Mouse (Mus musculus) myocyte (in vitro differentiated cells): ENCODE measurements around the gene Nudt14.

Experiments used
- MAX ChIP-seq: IDR thresholded peaks from one replicate; pipeline ENCODE4 v1.6.1; 2011; ENCODE audit warnings: low read depth, mild to moderate bottlenecking, control low read depth
- MYOD1 ChIP-seq, 3 experiments: IDR thresholded peaks; one replicate each; pipeline ENCODE4 v1.6.1; 2011; ENCODE audit warnings: control low read depth in 2 of 3, low read depth in 2 of 3, mild to moderate bottlenecking in 2 of 3, moderate library complexity in 1 of 3; ENCODE audit not compliant: insufficient read length in 2 of 3, control insufficient read depth in 1 of 3
- POLR2A ChIP-seq: IDR thresholded peaks from one replicate; pipeline ENCODE4 v1.6.1; 2011; ENCODE audit warnings: low read depth, mild to moderate bottlenecking, control low read depth, moderate library complexity; ENCODE audit not compliant: insufficient read length
- REST ChIP-seq: IDR thresholded peaks from one replicate; pipeline ENCODE4 v1.6.1; 2011; ENCODE audit warnings: mild to moderate bottlenecking, control low read depth, moderate library complexity; ENCODE audit not compliant: insufficient read depth, insufficient read length

DNA sequence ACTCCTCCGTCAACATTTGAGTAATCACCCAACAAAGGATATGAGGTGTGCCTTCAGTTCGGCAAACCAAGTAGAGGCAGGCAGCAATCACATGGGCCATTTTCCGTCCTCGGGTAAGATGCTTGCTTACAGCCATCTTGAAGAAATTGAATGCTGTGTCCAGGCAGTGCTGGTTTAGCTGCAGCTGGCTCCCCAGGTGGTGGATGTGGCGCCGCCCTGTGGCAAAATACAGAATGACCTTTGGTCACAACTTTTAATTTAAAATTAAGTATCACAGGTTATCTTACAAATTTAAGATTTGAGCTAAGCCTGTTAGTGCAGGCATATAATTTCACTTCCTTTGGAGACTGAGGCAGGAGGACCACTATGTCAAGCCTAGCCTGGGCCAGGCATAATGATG, 46.0 kb upstream of the Nudt14 start:
- TF ChIP-seq POLR2A (no peak), MAX (no peak), REST (no peak), MYOD1 (IDR thresholded peaks at IDR 0.05; ENCODE audit: control insufficient read depth in 1 of 3, insufficient read length in 2 of 3, low read depth in 2 of 3) (no peak)
